Mouse (Mus musculus) cerebellum, adult 11 months (tissue): ENCODE measurements around the gene Nipbl.
"Not testable (repeated sequence)": the region's sequence is repeated elsewhere in the genome, so short reads cannot be mapped to it uniquely, and the experiment has no call there.

Experiments
- DNase-seq: peaks from one replicate; pipeline ENCODE4 v3.0.0; 2022

Nipbl gene

GRCm38 (mm10) chr15:8282155-8282554, 162.1 kb downstream of the Nipbl start:
- DNase-seq, result no peak

GRCm38 (mm10) chr15:8281701-8282100, 162.6 kb downstream of the Nipbl start:
- DNase-seq, result peak; percentile 27

GRCm38 (mm10) chr15:8279929-8280610, 164.2 kb downstream of the Nipbl start:
- peak; percentile 15 for DNase-seq

- DNase-seq, result no peak
Measured at GRCm38 (mm10) chr15:8279320-8279779, 164.9 kb downstream of the Nipbl start.

- not testable (repeated sequence) for DNase-seq
Measured at GRCm38 (mm10) chr15:8277916-8278315, 166.3 kb downstream of the Nipbl start.

- DNase-seq, result no peak
Measured at GRCm38 (mm10) chr15:8271952-8272351, 172.3 kb downstream of the Nipbl start.

- DNase-seq, result no peak
Measured at GRCm38 (mm10) chr15:8268231-8268630, 176.0 kb downstream of the Nipbl start.

GRCm38 (mm10) chr15:8267211-8267610, 177.1 kb downstream of the Nipbl start:
- DNase-seq, result no peak

- DNase-seq, result no peak
Measured at GRCm38 (mm10) chr15:8265946-8266345, 178.3 kb downstream of the Nipbl start.
